Mouse (Mus musculus): ENCODE results near the gene Slc4a10.

Gene Slc4a10

DNA sequence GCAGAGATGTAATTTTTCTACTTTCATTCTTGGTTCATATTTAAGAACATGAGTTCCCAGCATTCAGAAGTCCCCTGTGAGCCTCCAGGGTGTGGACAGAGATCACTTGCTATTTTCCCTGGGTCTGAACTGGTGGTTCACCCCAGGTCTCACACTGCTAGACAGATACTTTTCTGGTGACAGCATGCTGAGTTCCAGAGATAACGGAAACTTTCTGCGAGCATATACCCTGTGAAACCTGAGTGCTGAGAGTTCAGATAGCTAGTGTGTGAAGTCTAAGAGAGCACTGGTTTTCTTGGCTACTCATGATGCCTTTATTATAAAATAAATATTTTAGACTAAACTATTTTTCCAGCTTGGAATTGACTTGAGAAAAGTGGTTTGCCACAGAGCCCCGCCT is 232.5 kb downstream of the Slc4a10 start:
- DNase-seq (ENCODE audit: low read depth) = peak; percentile 54

DNA sequence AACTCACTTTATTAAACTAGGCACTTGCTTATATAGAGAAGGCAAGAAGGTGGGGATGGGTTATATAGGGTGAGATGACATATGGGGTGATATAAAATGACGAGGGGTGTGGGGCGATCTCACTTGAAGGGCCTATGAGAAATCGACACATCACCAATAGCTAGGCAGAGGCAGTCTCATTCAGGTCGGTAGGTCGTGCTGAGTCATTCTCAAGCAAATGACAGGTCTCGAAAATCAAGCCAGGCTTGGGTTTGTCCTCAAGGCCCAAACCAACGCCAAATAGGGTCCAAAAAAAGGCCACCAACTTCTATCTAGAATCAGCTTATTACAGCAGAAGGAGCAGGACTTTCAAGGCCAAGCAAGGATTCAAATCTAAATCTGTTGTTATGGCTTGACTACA is 233.5 kb downstream of the Slc4a10 start:
- DNase-seq (ENCODE audit: low read depth) = peak; percentile 22

DNA sequence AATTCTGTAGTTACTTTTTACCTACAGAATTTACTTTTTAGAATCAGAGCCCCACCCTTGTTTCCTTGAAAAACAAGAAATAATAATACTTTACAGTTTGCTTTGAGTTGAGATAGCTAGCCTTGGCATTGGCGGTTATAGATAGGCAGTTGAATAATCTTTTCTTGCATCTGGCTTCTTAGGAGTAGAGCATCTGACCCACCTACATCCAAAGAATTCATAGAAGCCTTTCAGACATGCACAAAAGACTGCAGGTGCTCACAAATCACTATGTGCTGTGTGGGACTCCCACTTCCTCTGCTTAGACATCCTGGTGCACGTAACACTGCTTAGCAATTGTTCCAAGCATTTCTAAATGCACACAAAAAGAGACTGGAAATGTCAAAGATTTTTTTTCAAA is 238.8 kb downstream of the Slc4a10 start:
- no peak for DNase-seq (ENCODE audit: low read depth)

DNA sequence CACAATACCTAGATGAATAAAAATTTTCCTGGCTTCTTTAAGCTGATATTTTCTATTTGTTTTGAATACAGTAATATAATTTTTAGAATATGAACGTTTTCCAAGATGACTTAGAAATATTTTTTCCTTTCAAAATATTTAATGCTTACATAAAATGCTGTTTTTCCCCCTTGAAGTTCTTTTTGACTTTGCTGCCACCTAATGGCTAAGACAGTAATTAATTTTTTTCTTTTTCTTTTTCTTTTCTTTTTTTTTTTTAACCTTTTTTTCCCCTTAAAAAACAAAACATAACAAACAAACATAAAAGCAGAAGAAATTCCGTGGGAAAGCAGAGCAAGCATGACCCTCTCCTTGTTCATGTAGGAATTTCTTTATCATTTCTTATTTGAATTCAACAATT is 239.6 kb downstream of the Slc4a10 start:
- peak; percentile 49 for DNase-seq (ENCODE audit: low read depth)

DNA sequence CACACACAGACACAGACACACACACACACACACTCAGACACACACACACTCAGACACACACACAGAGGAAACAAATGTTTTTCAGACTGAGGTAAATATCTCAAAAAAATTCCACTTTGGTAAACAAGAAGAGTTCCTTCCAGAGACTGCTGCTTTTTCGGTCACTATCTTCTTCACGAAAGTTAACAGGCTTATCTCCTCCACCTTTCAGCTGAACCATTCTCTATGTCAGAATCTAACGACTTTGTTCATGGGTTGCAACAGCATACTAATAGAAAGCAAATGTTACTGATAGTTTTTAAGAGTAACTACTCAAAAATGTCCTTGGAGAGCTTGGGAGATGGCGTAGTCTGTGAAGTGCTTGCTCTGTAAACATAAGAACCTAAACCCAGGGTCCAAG is 241.3 kb downstream of the Slc4a10 start:
- peak; percentile 6 for DNase-seq (ENCODE audit: low read depth)

DNA sequence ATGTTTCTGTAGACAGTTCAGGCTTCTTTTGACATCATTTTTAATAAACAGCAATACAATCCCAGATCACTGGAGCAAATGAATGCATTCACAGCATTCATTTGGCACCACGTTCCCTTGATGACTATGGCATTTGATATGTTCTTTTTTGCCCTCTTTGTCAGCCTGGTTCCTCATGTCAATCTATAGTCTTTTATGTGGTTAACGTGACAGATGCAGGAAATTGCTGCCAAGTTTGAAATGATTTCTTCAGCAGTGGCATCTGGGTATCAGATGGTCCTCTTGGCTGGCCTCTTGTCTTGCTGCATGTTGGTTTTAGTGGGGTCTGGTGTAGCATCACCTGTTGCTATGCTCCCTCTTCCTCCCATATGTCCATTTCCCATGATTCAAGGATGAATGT is 247.6 kb downstream of the Slc4a10 start:
- DNase-seq (ENCODE audit: low read depth) = no peak

DNA sequence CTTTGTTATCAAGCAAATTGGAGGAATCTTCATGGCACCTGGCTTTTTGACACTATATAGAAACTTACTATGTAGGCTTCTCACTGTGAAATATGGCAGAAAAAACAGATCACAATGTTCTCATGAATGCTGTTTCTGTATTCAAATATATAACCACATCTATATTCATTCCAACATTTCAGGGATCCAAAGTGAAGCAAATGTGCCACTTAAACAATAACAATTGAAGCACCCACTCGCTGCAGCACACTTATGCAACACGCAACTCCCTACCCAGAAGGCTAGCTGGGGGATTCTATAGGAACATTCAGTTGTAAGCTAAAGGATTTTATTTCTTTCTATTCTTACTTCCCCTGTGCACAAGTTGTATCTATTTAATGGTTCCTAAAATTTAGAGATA is 255.5 kb downstream of the Slc4a10 start:
- DNase-seq (ENCODE audit: low read depth) = no peak

DNA sequence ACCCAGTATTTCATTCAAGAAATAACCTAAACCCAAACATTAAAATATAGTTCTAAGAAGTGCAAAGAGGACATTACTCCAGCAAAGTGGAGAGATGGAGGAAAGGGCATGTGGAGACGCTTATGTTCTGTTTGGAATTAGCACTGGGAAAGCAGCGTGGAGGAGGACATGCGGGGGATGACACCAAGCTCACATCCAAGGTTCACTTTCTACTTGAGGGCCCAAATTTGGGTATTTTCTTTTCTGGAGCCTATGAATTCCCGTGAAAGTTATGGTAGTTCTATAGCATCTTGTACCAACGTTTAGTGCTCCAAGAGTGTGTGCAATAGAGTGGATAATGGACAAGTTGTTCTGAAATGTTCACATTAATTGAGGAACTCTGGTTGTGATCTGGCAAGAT is 260.7 kb downstream of the Slc4a10 start:
- DNase-seq (ENCODE audit: low read depth) = no peak

DNA sequence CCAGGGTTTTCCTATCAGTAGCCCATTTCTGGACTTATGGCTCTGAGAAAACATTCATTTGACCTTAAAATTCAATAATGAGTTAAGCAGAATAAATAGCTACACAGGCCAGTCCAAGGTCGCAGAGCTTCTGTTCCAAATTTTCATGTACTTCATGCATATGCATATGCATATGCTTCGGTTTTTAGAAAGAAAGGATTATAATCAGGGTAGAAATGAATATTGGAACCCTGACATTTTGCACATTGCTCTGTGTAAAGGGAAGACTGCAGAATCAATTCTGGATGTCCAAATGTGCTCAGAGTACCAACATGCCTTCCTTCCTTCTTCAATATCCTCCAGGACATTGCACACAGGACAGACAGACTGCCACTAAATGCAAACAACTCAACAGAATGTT is 261.2 kb downstream of the Slc4a10 start:
- no peak for DNase-seq (ENCODE audit: low read depth)

DNA sequence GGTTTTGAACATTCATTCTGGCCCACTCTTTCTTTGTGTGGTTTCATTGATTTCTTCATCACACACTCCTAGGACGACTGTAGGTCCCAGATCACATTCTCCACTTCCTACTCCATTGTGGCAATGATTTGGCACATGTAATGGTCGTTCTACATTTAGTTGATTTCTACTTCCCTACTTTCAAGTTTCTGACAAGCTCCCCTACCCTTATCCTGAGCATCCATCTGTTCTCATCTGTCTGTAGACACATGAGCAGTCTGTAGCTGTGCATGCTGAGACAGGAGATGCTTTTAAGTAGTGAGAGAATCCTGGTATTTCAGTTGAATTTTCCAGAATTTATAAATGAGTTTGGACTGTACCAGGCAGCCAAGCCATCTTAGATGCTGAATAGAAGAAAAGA is 270.7 kb downstream of the Slc4a10 start:
- DNase-seq (ENCODE audit: low read depth) = no peak

DNA sequence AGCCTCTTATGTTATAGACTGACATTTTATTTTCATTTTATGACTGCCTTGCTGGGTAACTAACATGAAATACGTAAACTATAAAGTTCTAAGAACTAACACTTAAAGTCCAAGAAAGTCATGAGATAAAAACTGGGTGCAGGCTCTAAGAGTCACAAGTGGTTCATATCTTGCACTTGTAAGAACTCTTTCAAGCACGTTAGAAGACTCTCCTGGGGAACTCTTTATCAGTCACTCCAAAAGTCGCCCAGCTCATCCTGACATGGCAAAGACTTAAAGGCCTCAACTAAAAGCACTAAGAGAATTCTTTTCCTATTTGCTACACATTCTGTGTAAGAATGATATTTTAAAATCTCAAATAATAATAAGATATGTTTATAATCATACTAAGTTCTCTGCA is 273.2 kb downstream of the Slc4a10 start:
- no peak for DNase-seq (ENCODE audit: low read depth)

DNA sequence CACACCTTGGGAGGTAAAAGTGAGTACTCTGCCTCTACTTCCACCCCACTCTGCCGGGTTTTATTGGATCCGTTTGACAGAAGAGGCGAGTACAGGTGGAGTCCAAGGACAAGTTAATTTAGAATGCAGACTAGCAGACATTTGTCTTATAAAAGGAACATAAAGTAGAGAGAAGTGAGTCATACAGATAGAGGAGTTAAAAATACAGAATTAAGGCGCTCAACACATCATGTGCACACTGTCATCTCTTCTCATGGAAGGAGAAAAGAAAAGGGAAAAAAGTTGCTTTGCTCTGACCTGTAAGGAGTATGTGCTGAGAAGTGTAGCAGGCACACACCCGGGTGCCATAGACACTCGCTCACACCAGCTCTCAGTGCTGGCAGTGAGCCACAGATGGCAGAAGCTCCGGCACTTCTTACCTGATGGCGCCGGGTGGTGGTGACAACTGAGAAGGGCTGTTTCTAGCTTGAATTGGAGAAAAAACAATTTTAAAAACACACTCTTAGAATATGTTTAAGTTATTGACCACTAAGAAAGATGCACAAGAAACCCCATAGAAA is 276.9 kb downstream of the Slc4a10 start:
- no peak for DNase-seq (ENCODE audit: low read depth)

DNA sequence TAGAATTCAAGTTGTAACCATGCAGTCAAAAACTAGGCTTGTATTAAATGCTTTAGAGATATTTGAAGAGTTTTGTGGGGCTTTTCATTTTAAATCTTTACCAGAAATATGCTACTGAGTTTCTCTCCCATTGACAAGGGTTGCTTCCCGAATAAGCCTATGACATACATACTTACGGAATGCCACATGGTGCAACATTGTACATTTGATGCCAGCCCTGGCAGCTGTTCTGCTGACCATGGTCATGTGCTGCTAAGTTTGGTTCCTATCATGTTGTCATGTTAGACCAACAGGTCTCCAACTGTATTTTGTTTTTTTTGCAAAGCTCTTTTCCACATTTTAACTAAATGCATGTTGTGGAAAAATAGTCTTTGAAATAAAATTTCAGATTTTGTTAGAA is 279.1 kb downstream of the Slc4a10 start:
- DNase-seq (ENCODE audit: low read depth) = peak; percentile 84

DNA sequence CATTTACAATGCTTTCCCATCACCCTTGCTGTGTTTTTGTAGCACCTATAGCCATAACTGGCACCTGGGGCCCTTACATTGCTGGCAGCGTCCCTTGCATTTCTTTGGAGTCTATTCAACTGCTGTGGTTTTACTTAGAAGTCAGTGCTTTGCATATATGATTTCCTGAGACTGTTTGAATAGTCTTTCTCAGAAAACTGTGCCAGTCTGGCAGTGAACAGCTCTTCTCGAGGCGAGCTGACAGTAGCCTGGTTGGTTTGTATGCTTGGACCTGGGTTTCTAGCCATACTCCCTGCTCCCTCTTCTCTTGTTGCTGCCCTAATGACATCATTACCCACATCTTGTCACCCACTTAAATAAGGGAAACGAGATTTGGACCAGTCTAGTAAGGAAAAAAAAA is 285.7 kb downstream of the Slc4a10 start:
- no peak for DNase-seq (ENCODE audit: low read depth)

DNA sequence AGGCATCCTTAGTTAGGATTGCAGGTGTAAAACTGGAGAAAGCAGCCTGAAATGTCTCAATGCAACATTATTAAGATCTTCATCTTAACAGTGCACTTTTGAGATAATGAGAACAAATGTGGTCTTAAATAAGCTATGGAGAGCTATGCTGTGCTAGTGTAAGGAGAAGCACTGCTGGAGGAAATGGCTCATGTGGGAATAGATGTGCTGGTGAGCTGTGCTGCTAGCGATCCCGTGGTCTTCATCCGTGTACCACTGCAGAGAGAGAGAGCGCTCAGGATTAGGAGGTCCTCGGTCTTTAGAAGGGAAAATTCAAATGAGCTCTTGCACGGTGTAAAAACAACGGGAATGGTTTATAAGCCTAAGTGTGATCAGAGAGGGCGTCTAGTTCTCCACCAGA is 286.2 kb downstream of the Slc4a10 start:
- DNase-seq (ENCODE audit: low read depth) = no peak

DNA sequence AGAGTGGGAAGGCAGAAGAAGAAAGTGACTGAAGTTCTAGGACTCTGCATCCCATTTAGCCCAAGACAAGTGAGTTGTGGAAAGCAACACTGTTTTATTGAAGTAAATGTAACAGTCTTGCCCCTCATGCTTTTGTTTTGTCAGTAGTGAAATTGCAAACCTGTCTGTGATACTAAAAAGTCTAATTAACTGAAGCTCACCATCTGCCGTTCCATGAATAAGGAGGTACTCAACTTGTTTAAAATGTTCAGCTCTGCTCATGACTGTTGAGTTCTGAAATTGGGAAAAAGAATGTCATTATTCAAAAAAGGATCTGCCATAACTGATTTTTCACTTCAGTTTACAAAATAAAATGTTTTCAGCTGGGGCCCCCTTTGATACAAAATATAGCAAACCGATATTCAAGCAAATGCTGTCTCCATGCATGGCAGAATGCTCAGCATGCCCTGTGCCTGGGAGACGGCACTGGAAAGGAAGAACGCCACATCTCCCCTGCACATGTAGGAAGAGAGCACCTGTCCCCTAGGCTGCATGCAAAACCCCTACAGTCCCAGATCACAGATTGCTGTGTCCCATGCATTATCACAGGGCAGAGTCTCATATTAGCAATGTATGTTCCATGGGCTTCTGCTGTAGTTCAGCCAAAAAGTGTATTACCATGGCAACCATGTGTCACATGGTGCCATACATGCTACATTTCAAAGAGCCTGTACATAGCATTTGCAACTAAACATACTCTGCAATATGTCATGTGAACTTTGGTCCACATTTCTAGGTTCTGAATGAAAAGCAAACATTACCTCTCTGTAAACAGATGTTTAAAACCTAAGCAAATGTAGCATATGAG is 288.4 kb downstream of the Slc4a10 start:
- no peak for DNase-seq (ENCODE audit: low read depth)

DNA sequence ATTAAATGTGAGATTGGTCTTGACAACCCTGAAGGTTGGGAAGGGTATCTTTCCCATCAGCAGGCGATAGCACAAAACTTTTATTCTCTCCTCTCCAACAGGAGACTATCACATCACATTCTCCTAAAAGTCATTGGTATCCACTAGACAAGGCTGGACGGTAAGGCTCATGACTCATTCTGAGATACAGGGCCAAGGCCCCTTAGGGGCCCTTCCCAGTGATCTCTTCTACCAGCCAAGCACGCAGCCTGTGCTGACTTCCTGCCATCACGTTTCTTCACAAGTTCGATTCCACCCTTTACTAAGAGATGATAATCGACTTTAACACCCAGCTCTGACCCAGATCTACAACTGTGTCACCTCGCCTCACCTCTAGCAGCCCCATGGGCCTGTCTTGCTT is 290.8 kb downstream of the Slc4a10 start:
- DNase-seq (ENCODE audit: low read depth) = no peak

DNA sequence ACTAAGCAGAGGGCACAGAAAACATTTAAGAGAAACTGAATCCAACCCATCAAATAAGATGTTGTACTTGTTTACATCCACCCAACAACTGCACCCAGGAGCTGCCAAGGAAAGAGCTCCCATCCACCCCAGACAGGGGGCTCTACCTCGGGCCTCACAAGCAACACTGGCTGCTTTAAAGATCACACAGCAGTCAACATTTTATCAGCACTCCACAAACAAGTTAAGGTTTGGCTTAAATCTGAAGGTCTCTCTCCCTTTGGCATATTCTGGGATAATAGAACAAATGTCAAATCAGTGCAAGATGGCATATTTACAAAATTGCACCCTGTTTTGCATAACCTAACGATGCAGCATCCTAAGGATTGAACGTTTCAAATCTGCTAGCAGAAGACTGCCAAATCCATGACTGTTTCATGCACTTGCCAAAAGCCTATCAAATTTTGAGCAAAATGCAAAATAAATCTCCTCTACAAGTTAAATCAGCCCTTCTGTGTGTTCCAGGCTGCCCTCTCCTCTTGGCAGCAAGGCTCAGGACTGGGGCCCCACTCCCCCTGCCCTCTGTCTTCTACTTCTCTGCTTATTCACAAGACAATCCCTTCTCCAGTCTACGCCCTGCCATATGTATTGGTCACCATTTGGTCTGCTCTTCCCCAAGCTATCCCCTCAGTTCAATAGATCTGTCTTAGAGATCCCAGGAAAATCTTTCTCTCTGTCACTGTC is 293.1 kb downstream of the Slc4a10 start:
- DNase-seq (ENCODE audit: low read depth) = peak; percentile 65

DNA sequence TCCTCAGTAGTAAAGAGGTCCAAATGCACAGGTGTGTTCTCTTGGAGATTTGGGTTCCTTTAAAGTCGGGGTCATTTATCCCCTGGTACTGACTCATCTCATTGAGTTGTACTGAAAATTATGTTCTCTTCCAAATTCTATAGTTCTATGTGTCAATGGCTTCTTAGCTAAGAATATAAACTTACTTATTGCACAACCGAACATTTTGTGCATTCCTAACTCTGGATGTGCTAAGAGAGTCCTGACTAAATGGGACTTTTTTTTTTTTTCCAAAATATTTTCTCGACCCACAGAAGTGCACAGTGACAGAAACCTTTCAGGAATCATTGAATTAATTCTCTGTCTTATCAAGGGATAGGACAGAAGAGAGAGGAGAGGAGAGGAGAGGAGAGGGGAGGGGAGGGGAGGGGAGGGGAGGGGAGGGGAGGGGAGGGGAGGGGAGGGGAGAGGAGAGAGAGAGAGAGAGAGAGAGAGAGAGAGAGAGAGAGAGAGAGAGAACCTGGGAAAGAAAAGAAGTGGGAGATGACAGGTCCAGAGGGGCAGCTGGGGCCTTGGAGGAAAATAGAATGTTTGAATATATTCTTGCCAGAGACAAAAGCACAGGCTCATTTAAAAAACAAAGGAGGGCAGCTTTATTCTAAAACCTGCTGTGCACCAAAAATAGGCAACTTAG is 294.9 kb downstream of the Slc4a10 start:
- DNase-seq (ENCODE audit: low read depth) = peak; percentile 51

DNA sequence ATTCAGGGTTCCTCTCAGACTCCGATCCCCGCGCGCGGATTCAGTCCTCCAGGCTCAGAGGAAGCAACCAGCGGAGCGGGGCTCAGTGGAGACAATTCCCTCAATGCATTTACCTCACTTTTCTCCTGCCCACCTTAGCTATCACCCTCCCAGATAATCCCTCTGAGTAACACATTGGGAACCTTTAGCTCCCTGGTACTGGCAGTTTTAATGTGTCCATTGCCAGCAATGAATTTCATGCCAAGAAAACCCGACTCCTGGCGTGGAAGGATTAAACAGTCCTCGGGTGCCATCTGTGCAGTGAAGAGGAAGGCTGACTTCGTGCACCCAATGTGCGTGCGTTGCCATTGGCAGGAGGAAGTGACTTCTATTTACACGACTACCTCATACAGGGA is 295.5 kb downstream of the Slc4a10 start:
- DNase-seq (ENCODE audit: low read depth) = no peak

DNA sequence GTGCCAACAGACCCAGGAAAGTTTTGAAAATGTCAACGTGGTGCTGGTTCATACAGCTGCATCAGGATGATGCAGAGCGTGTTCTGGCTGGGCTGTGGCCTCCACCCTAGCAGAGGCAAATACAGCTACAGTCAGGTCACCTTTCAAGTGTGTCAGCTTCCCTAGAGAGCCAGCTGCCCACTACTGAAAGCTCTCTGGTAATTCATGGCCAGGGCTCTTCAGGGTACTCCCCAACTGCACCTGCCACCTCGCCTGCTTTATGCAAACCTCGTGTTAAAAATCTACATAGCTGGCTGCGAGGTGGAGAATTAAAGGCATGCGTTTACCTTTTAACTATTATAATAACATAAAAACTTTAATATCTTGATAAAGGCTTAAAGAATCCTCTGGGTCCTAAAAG is 298.1 kb downstream of the Slc4a10 start:
- DNase-seq (ENCODE audit: low read depth) = no peak

DNA sequence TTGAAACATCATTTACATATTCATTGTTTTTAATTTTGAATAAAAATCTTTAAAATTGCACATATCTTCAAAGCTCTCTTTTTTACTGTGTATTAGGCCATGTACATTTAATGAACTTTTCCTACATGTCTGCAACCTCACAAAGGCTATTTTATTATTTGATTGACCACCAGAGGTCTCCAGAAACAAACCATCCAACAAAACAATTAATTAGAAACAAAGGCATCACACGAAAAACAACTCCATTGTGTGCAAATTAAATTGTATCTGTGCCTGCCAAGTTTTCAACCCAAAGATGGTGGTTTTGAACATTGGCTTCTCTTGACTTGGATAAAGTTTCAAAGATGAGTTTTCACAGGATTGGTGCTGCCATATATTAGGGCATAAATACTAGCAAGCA is 300.5 kb downstream of the Slc4a10 start:
- DNase-seq (ENCODE audit: low read depth) = peak; percentile 62

DNA sequence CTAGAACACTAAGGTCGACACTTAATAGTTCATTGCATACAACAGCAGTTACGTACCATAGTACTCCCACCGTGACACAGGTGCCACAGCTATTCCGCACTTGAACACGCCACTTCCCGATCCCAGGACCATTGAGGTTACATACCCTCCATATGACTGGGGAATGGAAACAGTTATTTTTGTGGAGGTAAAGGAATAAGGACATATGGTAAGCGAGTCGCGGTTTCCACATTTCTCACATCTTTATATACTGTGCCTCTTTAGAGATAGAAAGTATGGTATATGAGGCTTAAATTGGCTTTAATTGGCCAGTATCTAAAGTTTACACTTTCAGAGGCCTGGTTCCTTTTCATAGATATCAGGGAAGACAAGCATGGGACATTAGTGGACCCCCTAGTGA is 301.5 kb downstream of the Slc4a10 start:
- no peak for DNase-seq (ENCODE audit: low read depth)

All from NIH3T3 (cell line).